Comparison of ENCODE assay signal across 26 mouse cellular contexts in the genomic region with DNA sequence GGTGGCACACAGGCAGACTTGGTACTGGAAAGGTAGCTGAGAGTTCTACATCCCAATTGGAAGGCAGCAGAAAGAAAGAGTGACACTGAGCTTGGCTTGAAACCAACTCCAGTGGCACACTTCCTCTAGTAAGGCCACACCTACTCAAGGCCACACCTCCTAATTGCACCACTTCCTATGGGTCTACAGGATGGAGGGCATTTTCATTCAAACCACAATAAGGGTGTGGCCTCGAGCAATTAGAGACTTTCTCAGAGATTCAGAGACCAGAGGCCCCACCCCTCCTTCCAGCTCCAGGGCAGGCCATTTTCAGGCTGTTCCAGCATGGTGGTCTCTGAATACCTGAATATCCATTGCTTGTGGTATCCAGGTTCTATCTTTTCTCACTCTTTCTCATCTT.
"Had no signal": no experiment of that assay in that cellular context is flagged by ENCODE, and none has a peak within 500 bp of the region (broad histone marks: within the 10 kb centered on the region; RNA-seq: fewer than 3 reads in every experiment).

No protein-coding gene starts in this region.

- ATAC-seq: hindbrain, postnatal 0 days; intestine, embryonic 16.5 days; liver, embryonic 12.5 days had no signal

- H3K27ac ChIP-seq: heart, adult 2 months; heart, embryonic 13.5 days; heart, embryonic 15.5 days; hindbrain, embryonic 13.5 days; hindbrain, embryonic 15.5 days; hindbrain, postnatal 0 days; kidney, embryonic 15.5 days; kidney, postnatal 0 days; limb, embryonic 13.5 days; limb, embryonic 15.5 days; liver, embryonic 12.5 days; liver, embryonic 14.5 days had no signal

- H3K4me1 ChIP-seq: heart, embryonic 13.5 days; heart, embryonic 15.5 days; hindbrain, embryonic 15.5 days; kidney, embryonic 15.5 days; limb, embryonic 13.5 days; limb, embryonic 15.5 days; liver, embryonic 12.5 days had no signal

- DNase-seq: gastrocnemius, postnatal 14 days; gastrocnemius, postnatal 36 days; heart, adult 11 months; heart, adult 2 months; heart, postnatal 14 days; heart, postnatal 36 days; kidney, adult 11 months; kidney, adult 2 months; kidney, adult 9 months; kidney, postnatal 14 days; kidney, postnatal 36 days; layer of hippocampus, adult 9-11 months; layer of hippocampus, postnatal 36 days; left cerebral cortex, postnatal 4 days had no signal

- H3K36me3 ChIP-seq: heart, embryonic 13.5 days; heart, embryonic 15.5 days; hindbrain, embryonic 13.5 days; hindbrain, embryonic 15.5 days; kidney, embryonic 15.5 days; limb, embryonic 13.5 days; limb, embryonic 15.5 days; liver, embryonic 12.5 days had no signal

- H3K9ac ChIP-seq: heart, embryonic 13.5 days; heart, embryonic 15.5 days; hindbrain, embryonic 13.5 days; hindbrain, embryonic 15.5 days; kidney, embryonic 15.5 days; limb, embryonic 13.5 days; limb, embryonic 15.5 days; liver, embryonic 12.5 days; liver, embryonic 14.5 days had no signal

- H3K4me3 ChIP-seq: heart, adult 2 months; heart, embryonic 13.5 days; heart, embryonic 15.5 days; hindbrain, embryonic 13.5 days; hindbrain, embryonic 15.5 days; kidney, embryonic 15.5 days; limb, embryonic 13.5 days; limb, embryonic 15.5 days; liver, embryonic 12.5 days had no signal

- H3K9me3 ChIP-seq: heart, embryonic 13.5 days; heart, embryonic 15.5 days; hindbrain, embryonic 13.5 days; hindbrain, embryonic 15.5 days; kidney, embryonic 15.5 days; limb, embryonic 13.5 days; limb, embryonic 15.5 days had no signal
